Mouse (Mus musculus) embryonic fibroblast, embryonic 13.5 days (primary cell): Measurements from ENCODE around the gene Gm14862.

Experiments
- CTCF ChIP-seq: IDR thresholded peaks from 2 replicates; pipeline ENCODE4 v1.5.1; 2011; ENCODE audit warnings: mild to moderate bottlenecking, control low read depth, low read length, moderate library complexity, borderline replicate concordance; ENCODE audit not compliant: insufficient read depth
- POLR2A ChIP-seq: IDR thresholded peaks from 2 replicates; pipeline ENCODE4 v1.6.1; 2011; ENCODE audit warnings: low read depth, mild to moderate bottlenecking, control low read depth, low read length, moderate library complexity

- TF ChIP-seq CTCF (no peak), POLR2A (no peak)
Observed at GRCm38 (mm10) chrX:9219570-9219969, 37.1 kb downstream of the Gm14862 start.
